Mouse (Mus musculus) liver, postnatal 0 days (tissue): ENCODE results near the gene Ace.

Experiments
- CTCF ChIP-seq: sonication (generic); IDR thresholded peaks from 2 replicates; pipeline ENCODE4 v1.5.1; 2016; ENCODE audit warnings: antibody characterized with exemption, low read depth
- EP300 ChIP-seq: IDR thresholded peaks from 2 replicates; pipeline ENCODE4 v1.6.1; 2016; ENCODE audit warnings: antibody characterized with exemption, low read depth, mild to moderate bottlenecking

DNA sequence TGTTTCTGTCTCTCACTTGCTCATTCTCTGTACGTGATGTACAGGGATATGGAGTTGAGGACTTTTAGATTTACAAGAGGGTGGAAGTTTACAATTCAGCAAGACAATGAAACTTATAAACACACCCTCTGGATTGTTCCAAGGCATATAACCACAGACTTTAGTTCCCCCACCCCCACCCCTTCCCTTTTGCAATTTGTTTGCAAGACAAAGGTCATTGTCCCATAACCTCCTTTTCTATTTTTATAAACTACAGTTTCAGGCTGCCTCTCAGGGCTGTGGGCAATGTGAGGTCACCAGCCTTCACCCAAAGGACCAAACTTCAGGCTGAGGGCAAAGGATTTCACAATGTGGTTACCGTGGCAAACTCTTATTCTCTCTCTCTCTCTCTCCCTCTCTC, 22.5 kb downstream of the Ace start:
- TF ChIP-seq CTCF (no peak), EP300 (no peak)
